Mouse (Mus musculus) testis, adult 2 months (tissue): ENCODE results near the gene March8.

Experiments used
- CTCF ChIP-seq: fragments of 200-500 bp; IDR thresholded peaks from 2 replicates; pipeline ENCODE4 v1.5.1; 2012; ENCODE audit warnings: low read depth, mild to moderate bottlenecking, inconsistent platforms, low read length, moderate library complexity; ENCODE audit not compliant: control insufficient read depth, insufficient read depth, insufficient replicate concordance
- POLR2A ChIP-seq: fragments of 200-500 bp; IDR thresholded peaks from 2 replicates; pipeline ENCODE4 v1.6.1; 2012; ENCODE audit warnings: low read depth, mild to moderate bottlenecking, inconsistent platforms, low read length, moderate library complexity; ENCODE audit not compliant: control insufficient read depth

DNA sequence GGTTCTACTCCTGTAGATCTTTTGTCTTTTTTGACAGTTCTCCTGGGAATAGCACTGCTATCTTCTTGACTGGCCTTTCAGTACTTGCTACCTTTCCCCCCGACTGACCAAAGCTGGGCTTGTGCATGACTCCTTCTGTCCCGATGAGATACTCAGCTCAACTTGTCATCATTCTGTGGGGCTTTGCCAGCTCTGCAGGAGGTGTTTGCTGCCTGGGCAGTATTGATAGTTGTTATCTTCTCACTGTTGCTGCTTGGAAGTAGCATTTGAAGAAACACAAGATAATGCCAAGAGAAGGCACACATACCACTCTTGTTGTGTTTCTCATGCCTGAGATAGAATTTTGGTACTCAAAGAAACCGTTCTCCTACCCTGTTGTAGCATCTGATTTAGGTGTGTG lies 12.2 kb downstream of the March8 start:
- TF ChIP-seq POLR2A (no peak), CTCF (no peak)
